Mouse (Mus musculus): Measurements from ENCODE around the gene Dennd2c.
"Not testable (repeated sequence)": the region's sequence is repeated elsewhere in the genome, so short reads cannot be mapped to it uniquely, and the experiment has no call there.

Dennd2c gene

GRCm38 (mm10) chr3:103169771-103170170, 67.4 kb downstream of the Dennd2c start:
- DNase-seq (ENCODE audit: low spot score): peak; percentile 94

- DNase-seq (ENCODE audit: low spot score): peak; percentile 99
Measured at GRCm38 (mm10) chr3:103171505-103172267, 69.3 kb downstream of the Dennd2c start, which contains the start of gene Bcas2. Bcas2 (plus strand) TSS chr3:103171655.

- DNase-seq (ENCODE audit: low spot score): no peak
Measured at GRCm38 (mm10) chr3:103172615-103173014, 70.2 kb downstream of the Dennd2c start.

- no peak for DNase-seq (ENCODE audit: low spot score)
Measured at GRCm38 (mm10) chr3:103176740-103177139, 74.3 kb downstream of the Dennd2c start.

- no peak for DNase-seq (ENCODE audit: low spot score)
Measured at GRCm38 (mm10) chr3:103179527-103179926, 77.1 kb downstream of the Dennd2c start.

GRCm38 (mm10) chr3:103181171-103181570, 78.8 kb downstream of the Dennd2c start:
- no peak for DNase-seq (ENCODE audit: low spot score)

- no peak for DNase-seq (ENCODE audit: low spot score)
Measured at GRCm38 (mm10) chr3:103182821-103183220, 80.4 kb downstream of the Dennd2c start.

- DNase-seq (ENCODE audit: low spot score): not testable (repeated sequence)
Measured at GRCm38 (mm10) chr3:103184467-103184866, 82.1 kb downstream of the Dennd2c start.

- no peak for DNase-seq (ENCODE audit: low spot score)
Measured at GRCm38 (mm10) chr3:103188451-103188850, 86.0 kb downstream of the Dennd2c start.

GRCm38 (mm10) chr3:103188856-103189255, 86.5 kb downstream of the Dennd2c start:
- no peak for DNase-seq (ENCODE audit: low spot score)

- no peak for DNase-seq (ENCODE audit: low spot score)
Measured at GRCm38 (mm10) chr3:103192161-103192560, 89.8 kb downstream of the Dennd2c start.

- no peak for DNase-seq (ENCODE audit: low spot score)
Measured at GRCm38 (mm10) chr3:103193186-103193585, 90.8 kb downstream of the Dennd2c start.

- DNase-seq (ENCODE audit: low spot score): no peak
Measured at GRCm38 (mm10) chr3:103196320-103196823, 94.0 kb downstream of the Dennd2c start.

GRCm38 (mm10) chr3:103199386-103199785, 97.0 kb downstream of the Dennd2c start:
- no peak for DNase-seq (ENCODE audit: low spot score)

GRCm38 (mm10) chr3:103201105-103201504, 98.7 kb downstream of the Dennd2c start:
- not testable (repeated sequence) for DNase-seq (ENCODE audit: low spot score)

GRCm38 (mm10) chr3:103203554-103203953, 101.2 kb downstream of the Dennd2c start:
- no peak for DNase-seq (ENCODE audit: low spot score)

GRCm38 (mm10) chr3:103204445-103204844, 102.0 kb downstream of the Dennd2c start:
- no peak for DNase-seq (ENCODE audit: low spot score)

- no peak for DNase-seq (ENCODE audit: low spot score)
Measured at GRCm38 (mm10) chr3:103206393-103206792, 104.0 kb downstream of the Dennd2c start.

- DNase-seq (ENCODE audit: low spot score): no peak
Measured at GRCm38 (mm10) chr3:103207749-103208148, 105.3 kb downstream of the Dennd2c start.

GRCm38 (mm10) chr3:103208237-103208636, 105.8 kb downstream of the Dennd2c start:
- DNase-seq (ENCODE audit: low spot score): no peak

GRCm38 (mm10) chr3:103211101-103211500, 108.7 kb downstream of the Dennd2c start:
- DNase-seq (ENCODE audit: low spot score): no peak

GRCm38 (mm10) chr3:103212142-103212541, 109.7 kb downstream of the Dennd2c start:
- no peak for DNase-seq (ENCODE audit: low spot score)

- DNase-seq (ENCODE audit: low spot score): no peak
Measured at GRCm38 (mm10) chr3:103213537-103213936, 111.1 kb downstream of the Dennd2c start.
